Mouse (Mus musculus) hindbrain, embryonic 11.5 days (tissue): ENCODE measurements around the gene Hspg2. TPM values are rescaled to one million over a fixed set of nuclear protein-coding genes. Genes with fewer than 3 reads are reported as not detected.

Experiments
- ATAC-seq: fragments of 200-750 bp; cut with Nextera tagmentation; 2 replicates; pipeline ENCODE4 v1.8.0; 2017; ENCODE audit warnings: mild to moderate bottlenecking, moderate TSS enrichment, moderate library complexity; ENCODE audit not compliant: low FRiP score
- DNase-seq: peaks from one replicate; pipeline ENCODE4 v3.0.0-alpha.2; 2015; ENCODE audit warnings: low spot score
- H3K27ac ChIP-seq: fragments of 300-500 bp; sonication (generic); 2 replicates; pipeline ENCODE4 v1.5.1; 2014; ENCODE audit warnings: mild to moderate bottlenecking, low read depth, low read length
- H3K27me3 ChIP-seq: fragments of 300-500 bp; sonication (generic); 2 replicates; pipeline ENCODE4 v1.6.1; 2014; ENCODE audit warnings: mild to moderate bottlenecking, low read length, moderate library complexity, mixed read lengths; ENCODE audit not compliant: control insufficient read depth, insufficient read depth
- H3K36me3 ChIP-seq: fragments of 300-500 bp; sonication (generic); 2 replicates; pipeline ENCODE4 v1.6.1; 2014; ENCODE audit warnings: mild to moderate bottlenecking, low read length, moderate library complexity, mixed read lengths; ENCODE audit not compliant: control insufficient read depth, insufficient read depth
- H3K4me1 ChIP-seq: fragments of 300-500 bp; sonication (generic); replicated peaks from 2 replicates; pipeline ENCODE4 v1.6.1; 2014; ENCODE audit warnings: low read length, mixed read lengths; ENCODE audit not compliant: control insufficient read depth, insufficient read depth
- H3K4me2 ChIP-seq: fragments of 300-500 bp; sonication (generic); replicated peaks from 2 replicates; pipeline ENCODE4 v1.6.1; 2014; ENCODE audit warnings: mild to moderate bottlenecking, low read depth, low read length
- H3K4me3 ChIP-seq: fragments of 300-500 bp; sonication (generic); 2 replicates; pipeline ENCODE4 v1.5.1; 2014; ENCODE audit warnings: low read depth, low read length
- H3K9ac ChIP-seq: fragments of 300-500 bp; sonication (generic); 2 replicates; pipeline ENCODE4 v1.6.1; 2014; ENCODE audit warnings: low read depth, low read length
- H3K9me3 ChIP-seq: fragments of 300-500 bp; sonication (generic); 2 replicates; pipeline ENCODE4 v1.6.1; 2016; ENCODE audit warnings: low read length; ENCODE audit not compliant: control insufficient read depth
- WGBS: fragments of 180-500 bp; shearing (Covaris S2); extraction: QIAGEN DNeasy Blood & Tissue Kit; methylation state at CpG from one replicate; pipeline ENCODE4 v1.1.7; 2014; 5-methylcytosine and 5-hydroxymethylcytosine counted together
- polyA plus RNA-seq: library from polyadenylated mRNA; unstranded; fragments of >200 nt; fragmentation: Nextera tagmentation; extraction: Ambion mirVana; gene quantifications from 2 replicates; pipeline ENCODE4 v1.2.1, GENCODE M21; 2014

Hspg2 gene
- polyA plus RNA-seq, 1 experiment from 2014 or later = 18.1 TPM

GRCm38 (mm10) chr4:137546003-137546525 is 77.5 kb downstream of the Hspg2 start:
- H3K4me3 ChIP-seq = no peak overlapping the region
- DNase-seq = peak; percentile 68
- 68% methylated on average over 5 of the region's 5 CpGs for WGBS
- no peak overlapping the region for H3K27ac ChIP-seq
- H3K36me3 ChIP-seq = 0 out of 2 replicates have a peak, but pooled peaks cover 2% of the 10 kb centered on the region
- no peak for ATAC-seq
- no peak overlapping the region for H3K9ac ChIP-seq
- H3K9me3 ChIP-seq = no peaks in the 10 kb centered on the region
- H3K4me2 ChIP-seq = no peak overlapping the region
- H3K27me3 ChIP-seq = no peaks in the 10 kb centered on the region
- no peaks in the 10 kb centered on the region for H3K4me1 ChIP-seq

GRCm38 (mm10) chr4:137553466-137553865 is 84.9 kb downstream of the Hspg2 start:
- Histone ChIP-seq H3K36me3 (0 out of 2 replicates have a peak, but pooled peaks cover 2% of the 10 kb centered on the region), H3K4me1 (no peaks in the 10 kb centered on the region), H3K9ac (no peak overlapping the region), H3K4me2 (no peak overlapping the region), H3K4me3 (no peak overlapping the region), H3K27ac (no peak overlapping the region), H3K27me3 (no peaks in the 10 kb centered on the region), H3K9me3 (no peaks in the 10 kb centered on the region)
- DNase-seq (no peak), ATAC-seq (no peak)
- 95% methylated on average over 17 of the region's 17 CpGs for WGBS

- ATAC-seq (no peak), DNase-seq (no peak)
- Histone ChIP-seq H3K9me3 (no peaks in the 10 kb centered on the region), H3K27ac (no peak overlapping the region), H3K4me3 (no peak overlapping the region), H3K36me3 (0 out of 2 replicates have a peak, but pooled peaks cover 2% of the 10 kb centered on the region), H3K27me3 (no peaks in the 10 kb centered on the region), H3K4me2 (no peak overlapping the region), H3K9ac (no peak overlapping the region), H3K4me1 (no peaks in the 10 kb centered on the region)
- WGBS = 91% methylated on average over 16 of the region's 16 CpGs
Observed at GRCm38 (mm10) chr4:137556673-137557210, 88.2 kb downstream of the Hspg2 start.

- no peak overlapping the region for H3K27ac ChIP-seq
- ATAC-seq (no peak; the same call in 1 of the 2 replicates), DNase-seq (no peak)
- no peak overlapping the region for H3K9ac ChIP-seq
- no peak overlapping the region for H3K4me3 ChIP-seq
- H3K4me2 ChIP-seq = no peak overlapping the region
- 83% methylated on average over 9 of the region's 9 CpGs for WGBS
- no peaks in the 10 kb centered on the region for H3K36me3 ChIP-seq
- no peaks in the 10 kb centered on the region for H3K4me1 ChIP-seq
- H3K27me3 ChIP-seq = no peaks in the 10 kb centered on the region
- H3K9me3 ChIP-seq = no peaks in the 10 kb centered on the region
Observed at GRCm38 (mm10) chr4:137569873-137570272, 101.3 kb downstream of the Hspg2 start.

GRCm38 (mm10) chr4:137574469-137574868 is 105.9 kb downstream of the Hspg2 start, which contains the start of gene Ldlrad2:
Ldlrad2 (minus strand) TSS chr4:137574569.
- 79% methylated on average over 10 of the region's 10 CpGs for WGBS
- ATAC-seq = no peak

GRCm38 (mm10) chr4:137577486-137577885 is 108.9 kb downstream of the Hspg2 start:
- no peak overlapping the region for H3K9ac ChIP-seq
- no peak overlapping the region for H3K4me3 ChIP-seq
- H3K36me3 ChIP-seq = no peaks in the 10 kb centered on the region
- H3K4me2 ChIP-seq = no peak overlapping the region
- no peak overlapping the region for H3K27ac ChIP-seq
- no peaks in the 10 kb centered on the region for H3K9me3 ChIP-seq
- no peak for ATAC-seq
- peaks cover 7% of the 10 kb centered on the region for H3K27me3 ChIP-seq
- peaks cover 3% of the 10 kb centered on the region; the same call in 1 of the 2 replicates for H3K4me1 ChIP-seq
- DNase-seq = no peak
- WGBS = 94% methylated on average over 12 of the region's 12 CpGs

More at GRCm38 (mm10) chr4:137574469-137574868, 105.9 kb downstream of the Hspg2 start, which contains the start of gene Ldlrad2:
- H3K4me3 ChIP-seq = no peak within 1 kb of the TSS
- no peak within 1 kb of the TSS for H3K4me2 ChIP-seq
- no peaks in the 10 kb centered on the region for H3K36me3 ChIP-seq
- H3K27ac ChIP-seq = no peak within 1 kb of the TSS
- peaks cover 7% of the 10 kb centered on the region for H3K27me3 ChIP-seq
- no peak within 1 kb of the TSS for H3K9ac ChIP-seq
- no peak for DNase-seq
- no peaks in the 10 kb centered on the region for H3K9me3 ChIP-seq
- no peaks in the 10 kb centered on the region for H3K4me1 ChIP-seq

GRCm38 (mm10) chr4:137578181-137578845 is 109.7 kb downstream of the Hspg2 start:
- Histone ChIP-seq H3K4me3 (peak overlapping the region; percentile 34), H3K27me3 (peaks cover 7% of the 10 kb centered on the region), H3K9ac (no peak overlapping the region), H3K27ac (no peak overlapping the region), H3K4me2 (peak overlapping the region; percentile 71), H3K36me3 (no peaks in the 10 kb centered on the region), H3K9me3 (no peaks in the 10 kb centered on the region), H3K4me1 (peaks cover 3% of the 10 kb centered on the region; the same call in 1 of the 2 replicates)
- ATAC-seq = peak; percentile 51; the same call in 1 of the 2 replicates
- WGBS = 5% methylated on average over 39 of the region's 39 CpGs
- peak; percentile 83 for DNase-seq

GRCm38 (mm10) chr4:137579789-137580188 is 111.2 kb downstream of the Hspg2 start:
- H3K4me2 ChIP-seq = no peak overlapping the region
- H3K36me3 ChIP-seq = no peaks in the 10 kb centered on the region
- H3K4me3 ChIP-seq = no peak overlapping the region
- ATAC-seq (no peak), DNase-seq (no peak)
- H3K9ac ChIP-seq = no peak overlapping the region
- H3K27ac ChIP-seq = no peak overlapping the region
- peaks cover 3% of the 10 kb centered on the region; the same call in 1 of the 2 replicates for H3K4me1 ChIP-seq
- WGBS = 72% methylated on average over 4 of the region's 4 CpGs
- H3K27me3 ChIP-seq = peaks cover 7% of the 10 kb centered on the region
- H3K9me3 ChIP-seq = no peaks in the 10 kb centered on the region
